Mouse (Mus musculus): ENCODE results near the gene Git2. TPM values are rescaled to one million over a fixed set of nuclear protein-coding genes. Genes with fewer than 3 reads are reported as not detected.

The Git2 gene
- polyA plus RNA-seq, 1 experiment from 2014 or later: 35.2 TPM

- ATAC-seq (ENCODE audit: insufficient number of reproducible peaks, low FRiP score, low TSS enrichment, low read depth) (no peak), DNase-seq (ENCODE audit: low spot score) (no peak)
- peaks cover 7% of the 10 kb centered on the region for H3K36me3 ChIP-seq (ENCODE audit: control insufficient read depth, insufficient read depth, low read length)
- no peaks in the 10 kb centered on the region for H3K4me1 ChIP-seq (ENCODE audit: control insufficient read depth, insufficient read depth, low read length)
- no peak overlapping the region for H3K27ac ChIP-seq (replicated peaks; ENCODE audit: low read depth, low read length)
- no peaks in the 10 kb centered on the region for H3K9me3 ChIP-seq (ENCODE audit: control insufficient read depth, low read length)
- H3K4me2 ChIP-seq (ENCODE audit: low read depth, severe bottlenecking): no peak overlapping the region
- WGBS: 93% methylated on average over 8 of the region's 8 CpGs
- no peak overlapping the region for H3K4me3 ChIP-seq (ENCODE audit: low read depth, low read length)
- no peak overlapping the region for H3K9ac ChIP-seq (ENCODE audit: low read length)
- no peaks in the 10 kb centered on the region for H3K27me3 ChIP-seq (ENCODE audit: control insufficient read depth, insufficient read depth, low read length)
These were observed 8.6 kb downstream of the Git2 start for GRCm38 (mm10) chr5:114766686-114767085.

- H3K27ac ChIP-seq (replicated peaks; ENCODE audit: low read depth, low read length): no peak overlapping the region
- H3K9me3 ChIP-seq (ENCODE audit: control insufficient read depth, low read length): no peaks in the 10 kb centered on the region
- no peaks in the 10 kb centered on the region for H3K27me3 ChIP-seq (ENCODE audit: control insufficient read depth, insufficient read depth, low read length)
- peaks cover 7% of the 10 kb centered on the region for H3K36me3 ChIP-seq (ENCODE audit: control insufficient read depth, insufficient read depth, low read length)
- DNase-seq (ENCODE audit: low spot score): no peak
- H3K4me3 ChIP-seq (ENCODE audit: low read depth, low read length): no peak overlapping the region
- no peak for ATAC-seq (ENCODE audit: insufficient number of reproducible peaks, low FRiP score, low TSS enrichment, low read depth)
- no peak overlapping the region for H3K4me2 ChIP-seq (ENCODE audit: low read depth, severe bottlenecking)
- H3K4me1 ChIP-seq (ENCODE audit: control insufficient read depth, insufficient read depth, low read length): no peaks in the 10 kb centered on the region
- WGBS: 91% methylated on average over 18 of the region's 18 CpGs
- H3K9ac ChIP-seq (ENCODE audit: low read length): no peak overlapping the region
These were observed 10.2 kb downstream of the Git2 start for GRCm38 (mm10) chr5:114764812-114765735.

GRCm38 (mm10) chr5:114761980-114762379, 13.3 kb downstream of the Git2 start:
- WGBS: 91% methylated on average over 8 of the region's 8 CpGs

GRCm38 (mm10) chr5:114759536-114760090, 15.7 kb downstream of the Git2 start:
- Histone ChIP-seq H3K9me3 (ENCODE audit: control insufficient read depth, low read length) (no peaks in the 10 kb centered on the region), H3K36me3 (ENCODE audit: control insufficient read depth, insufficient read depth, low read length) (peaks cover 6% of the 10 kb centered on the region), H3K4me3 (ENCODE audit: low read depth, low read length) (no peak overlapping the region), H3K27me3 (ENCODE audit: control insufficient read depth, insufficient read depth, low read length) (no peaks in the 10 kb centered on the region), H3K4me2 (ENCODE audit: low read depth, severe bottlenecking) (no peak overlapping the region), H3K9ac (ENCODE audit: low read length) (no peak overlapping the region), H3K27ac (replicated peaks; ENCODE audit: low read depth, low read length) (no peak overlapping the region), H3K4me1 (ENCODE audit: control insufficient read depth, insufficient read depth, low read length) (no peaks in the 10 kb centered on the region)
- WGBS: 90% methylated on average over 5 of the region's 5 CpGs
- ATAC-seq (ENCODE audit: insufficient number of reproducible peaks, low FRiP score, low TSS enrichment, low read depth): no peak
- DNase-seq (ENCODE audit: low spot score): no peak

More at GRCm38 (mm10) chr5:114761980-114762379, 13.3 kb downstream of the Git2 start:
- DNase-seq (ENCODE audit: low spot score) (no peak), ATAC-seq (ENCODE audit: insufficient number of reproducible peaks, low FRiP score, low TSS enrichment, low read depth) (no peak)
- Histone ChIP-seq H3K4me1 (ENCODE audit: control insufficient read depth, insufficient read depth, low read length) (no peaks in the 10 kb centered on the region), H3K36me3 (ENCODE audit: control insufficient read depth, insufficient read depth, low read length) (peaks cover 7% of the 10 kb centered on the region), H3K9me3 (ENCODE audit: control insufficient read depth, low read length) (no peaks in the 10 kb centered on the region), H3K4me3 (ENCODE audit: low read depth, low read length) (no peak overlapping the region), H3K27ac (replicated peaks; ENCODE audit: low read depth, low read length) (no peak overlapping the region), H3K4me2 (ENCODE audit: low read depth, severe bottlenecking) (no peak overlapping the region), H3K9ac (ENCODE audit: low read length) (no peak overlapping the region), H3K27me3 (ENCODE audit: control insufficient read depth, insufficient read depth, low read length) (no peaks in the 10 kb centered on the region)

GRCm38 (mm10) chr5:114753384-114753783, 21.9 kb downstream of the Git2 start:
- Histone ChIP-seq H3K9ac (ENCODE audit: low read length) (no peak overlapping the region), H3K4me2 (ENCODE audit: low read depth, severe bottlenecking) (no peak overlapping the region), H3K27me3 (ENCODE audit: control insufficient read depth, insufficient read depth, low read length) (no peaks in the 10 kb centered on the region), H3K36me3 (ENCODE audit: control insufficient read depth, insufficient read depth, low read length) (peaks cover 9% of the 10 kb centered on the region), H3K9me3 (ENCODE audit: control insufficient read depth, low read length) (no peaks in the 10 kb centered on the region), H3K4me1 (ENCODE audit: control insufficient read depth, insufficient read depth, low read length) (no peaks in the 10 kb centered on the region), H3K4me3 (ENCODE audit: low read depth, low read length) (no peak overlapping the region), H3K27ac (replicated peaks; ENCODE audit: low read depth, low read length) (no peak overlapping the region)
- 87% methylated on average over 12 of the region's 12 CpGs for WGBS
- no peak for DNase-seq (ENCODE audit: low spot score)
- ATAC-seq (ENCODE audit: insufficient number of reproducible peaks, low FRiP score, low TSS enrichment, low read depth): no peak

GRCm38 (mm10) chr5:114752397-114752796, 22.9 kb downstream of the Git2 start:
- no peak for DNase-seq (ENCODE audit: low spot score)
- no peak overlapping the region for H3K9ac ChIP-seq (ENCODE audit: low read length)
- H3K27me3 ChIP-seq (ENCODE audit: control insufficient read depth, insufficient read depth, low read length): no peaks in the 10 kb centered on the region
- ATAC-seq (ENCODE audit: insufficient number of reproducible peaks, low FRiP score, low TSS enrichment, low read depth): no peak
- no peak overlapping the region for H3K27ac ChIP-seq (replicated peaks; ENCODE audit: low read depth, low read length)
- H3K4me3 ChIP-seq (ENCODE audit: low read depth, low read length): no peak overlapping the region
- H3K4me1 ChIP-seq (ENCODE audit: control insufficient read depth, insufficient read depth, low read length): no peaks in the 10 kb centered on the region
- H3K36me3 ChIP-seq (ENCODE audit: control insufficient read depth, insufficient read depth, low read length): peaks cover 10% of the 10 kb centered on the region
- 92% methylated on average over 10 of the region's 10 CpGs for WGBS
- no peak overlapping the region for H3K4me2 ChIP-seq (ENCODE audit: low read depth, severe bottlenecking)
- H3K9me3 ChIP-seq (ENCODE audit: control insufficient read depth, low read length): no peaks in the 10 kb centered on the region

- no peaks in the 10 kb centered on the region for H3K9me3 ChIP-seq (ENCODE audit: control insufficient read depth, low read length)
- H3K4me3 ChIP-seq (ENCODE audit: low read depth, low read length): no peak overlapping the region
- peaks cover 12% of the 10 kb centered on the region for H3K36me3 ChIP-seq (ENCODE audit: control insufficient read depth, insufficient read depth, low read length)
- ATAC-seq (ENCODE audit: insufficient number of reproducible peaks, low FRiP score, low TSS enrichment, low read depth): no peak
- H3K27ac ChIP-seq (replicated peaks; ENCODE audit: low read depth, low read length): no peak overlapping the region
- no peaks in the 10 kb centered on the region for H3K27me3 ChIP-seq (ENCODE audit: control insufficient read depth, insufficient read depth, low read length)
- no peak overlapping the region for H3K4me2 ChIP-seq (ENCODE audit: low read depth, severe bottlenecking)
- DNase-seq (ENCODE audit: low spot score): no peak
- WGBS: 88% methylated on average over 10 of the region's 10 CpGs
- no peak overlapping the region for H3K9ac ChIP-seq (ENCODE audit: low read length)
- no peaks in the 10 kb centered on the region for H3K4me1 ChIP-seq (ENCODE audit: control insufficient read depth, insufficient read depth, low read length)
These were observed 25.0 kb downstream of the Git2 start for GRCm38 (mm10) chr5:114750325-114750724.

GRCm38 (mm10) chr5:114747521-114747920, 27.8 kb downstream of the Git2 start:
- Histone ChIP-seq H3K4me2 (ENCODE audit: low read depth, severe bottlenecking) (no peak overlapping the region), H3K9ac (ENCODE audit: low read length) (no peak overlapping the region), H3K4me3 (ENCODE audit: low read depth, low read length) (no peak overlapping the region), H3K4me1 (ENCODE audit: control insufficient read depth, insufficient read depth, low read length) (no peaks in the 10 kb centered on the region), H3K27me3 (ENCODE audit: control insufficient read depth, insufficient read depth, low read length) (no peaks in the 10 kb centered on the region), H3K27ac (replicated peaks; ENCODE audit: low read depth, low read length) (no peak overlapping the region), H3K9me3 (ENCODE audit: control insufficient read depth, low read length) (no peaks in the 10 kb centered on the region), H3K36me3 (ENCODE audit: control insufficient read depth, insufficient read depth, low read length) (peaks cover 19% of the 10 kb centered on the region)
- no peak for ATAC-seq (ENCODE audit: insufficient number of reproducible peaks, low FRiP score, low TSS enrichment, low read depth)
- DNase-seq (ENCODE audit: low spot score): no peak
- WGBS: 94% methylated on average over 5 of the region's 5 CpGs

Data from limb, embryonic 11.5 days (tissue).